Mouse (Mus musculus): ENCODE data around the gene Ube2o.

DNA sequence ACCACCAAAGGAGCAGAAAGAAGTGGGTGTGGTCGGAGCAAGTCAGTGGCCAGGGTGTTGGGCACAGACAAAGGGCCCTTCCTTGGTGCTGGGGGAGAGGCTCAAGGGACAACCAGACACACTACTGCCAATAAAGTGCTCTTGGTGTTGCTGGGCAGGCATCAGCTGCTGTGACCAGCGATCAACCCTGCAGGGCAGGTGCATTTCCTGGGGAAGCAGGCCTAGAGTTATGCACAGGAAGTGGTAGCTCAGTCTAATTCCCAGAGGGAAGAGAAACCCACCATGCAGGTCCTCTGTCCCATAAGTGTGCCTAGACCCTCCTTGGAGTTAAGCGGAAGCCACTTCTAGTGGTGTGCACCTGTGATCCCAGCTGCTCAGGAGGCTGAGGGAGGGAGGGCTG is 26.5 kb upstream of the Ube2o start:
- no peak for TF ChIP-seq EP300 (IDR thresholded peaks at IDR 0.05; ENCODE audit: low read depth)
- no peak for TF ChIP-seq CTCF (IDR thresholded peaks at IDR 0.05; ENCODE audit: low read depth)

Measured in heart, postnatal 0 days (tissue).